Mouse (Mus musculus): ENCODE measurements around the gene Catip.

DNA sequence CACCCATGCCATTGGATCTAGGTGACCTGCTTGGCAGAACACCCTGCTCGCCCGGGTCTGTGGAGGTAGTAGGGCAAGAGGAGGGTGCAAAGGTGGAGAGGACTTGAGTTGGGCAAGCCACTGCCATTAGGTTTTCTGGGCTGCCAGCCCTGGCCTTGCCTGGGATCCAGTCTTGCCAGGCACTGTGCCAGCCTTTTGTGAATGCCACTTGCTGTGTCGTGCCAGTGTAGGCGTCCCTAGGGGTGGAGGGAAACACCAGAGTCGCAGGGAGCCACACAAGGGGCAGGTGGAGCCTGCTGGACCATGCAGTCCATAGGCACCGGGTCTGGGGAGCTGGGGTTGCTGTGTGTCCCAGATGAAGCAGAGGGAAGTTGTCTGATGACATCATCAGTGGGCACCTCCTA, 21.5 kb upstream of the Catip start:
- no peak for TF ChIP-seq GATA1 (IDR thresholded peaks at IDR 0.05; ENCODE audit: borderline replicate concordance, low read length)
- no peak for TF ChIP-seq FLI1 (IDR thresholded peaks at IDR 0.05; ENCODE audit: low read length)
